Mouse (Mus musculus): Measurements from ENCODE around the gene Zfp472. TPM values are rescaled to one million over a fixed set of nuclear protein-coding genes. Genes with fewer than 3 reads are reported as not detected.

Zfp472 gene
- 12.0 and 13.1 TPM in 2 replicates for polyA plus RNA-seq (2016; fragmentation: Nextera tagmentation; extraction: Ambion mirVana)

GRCm38 (mm10) chr17:32965623-32966290 is at the start of gene Zfp472:
Gene Zfp472 (plus strand): TSS chr17:32965814.
- peak within 1 kb of the TSS; percentile 76 for H3K4me2 ChIP-seq
- H3K36me3 ChIP-seq: no peaks in the 10 kb centered on the region
- H3K27me3 ChIP-seq: no peaks in the 10 kb centered on the region
- no peaks in the 10 kb centered on the region for H3K9me3 ChIP-seq
- peak within 1 kb of the TSS; percentile 77 for H3K4me3 ChIP-seq (replicated peaks)
- peak within 1 kb of the TSS; percentile 90 for H3K27ac ChIP-seq
- H3K9ac ChIP-seq (replicated peaks): peak within 1 kb of the TSS; percentile 71
- 1% methylated on average over 33 of the region's 33 CpGs for whole genome bisulfite sequencing
- peaks cover 11% of the 10 kb centered on the region for H3K4me1 ChIP-seq (replicated peaks)
- peak; percentile 99 for ATAC-seq (ENCODE audit: insufficient number of reproducible peaks, insufficient read depth, low FRiP score, low TSS enrichment, low read depth)

- H3K4me2 ChIP-seq: no peak overlapping the region
- no peaks in the 10 kb centered on the region for H3K36me3 ChIP-seq
- no peaks in the 10 kb centered on the region for H3K4me1 ChIP-seq (replicated peaks)
- H3K27me3 ChIP-seq: peaks cover 13% of the 10 kb centered on the region; the same call in 1 of the 2 replicates
- no peak for ATAC-seq (ENCODE audit: insufficient number of reproducible peaks, insufficient read depth, low FRiP score, low TSS enrichment, low read depth)
- no peak overlapping the region for H3K9ac ChIP-seq (replicated peaks)
- H3K9me3 ChIP-seq: peaks cover 11% of the 10 kb centered on the region; the same call in 1 of the 2 replicates
- H3K27ac ChIP-seq: no peak overlapping the region
- no peak overlapping the region for H3K4me3 ChIP-seq (replicated peaks)
- WGBS: 86% methylated on average over 1 of the region's 1 CpGs
Measured at GRCm38 (mm10) chr17:32916075-32916474, 49.5 kb upstream of the Zfp472 start.

DNA sequence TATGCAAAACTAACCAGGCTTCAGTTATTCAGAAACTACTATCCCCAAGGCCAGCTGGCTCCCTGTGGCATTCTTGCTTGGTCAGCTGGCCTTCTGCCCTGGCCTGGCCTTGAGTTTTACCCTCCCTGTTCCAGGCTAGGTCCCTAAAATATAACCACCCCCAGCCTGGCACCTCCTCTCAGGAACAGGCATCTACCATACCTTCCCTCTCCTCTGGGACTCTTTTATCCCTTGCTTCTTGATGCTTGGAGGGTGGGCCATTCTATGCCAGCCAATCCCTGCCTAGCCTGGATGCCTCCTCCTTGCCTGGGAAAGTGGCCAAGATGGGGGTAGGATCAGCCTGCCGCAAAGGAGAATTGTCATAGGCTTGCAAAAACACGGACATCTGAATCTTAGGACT is 48.5 kb upstream of the Zfp472 start, which contains the start of gene Cyp4f14:
Gene Cyp4f14, minus strand, starts transcription at position 212 of the 400 bp plus-strand sequence.
- Histone ChIP-seq H3K27me3 (peaks cover 13% of the 10 kb centered on the region; the same call in 1 of the 2 replicates), H3K4me3 (replicated peaks) (no peak within 1 kb of the TSS), H3K4me2 (no peak within 1 kb of the TSS), H3K27ac (no peak within 1 kb of the TSS), H3K9ac (replicated peaks) (no peak within 1 kb of the TSS), H3K36me3 (no peaks in the 10 kb centered on the region), H3K9me3 (peaks cover 19% of the 10 kb centered on the region; the same call in 1 of the 2 replicates), H3K4me1 (replicated peaks) (no peaks in the 10 kb centered on the region)
- WGBS: 73% methylated on average over 2 of the region's 2 CpGs
- no peak for ATAC-seq (ENCODE audit: insufficient number of reproducible peaks, insufficient read depth, low FRiP score, low TSS enrichment, low read depth)

DNA sequence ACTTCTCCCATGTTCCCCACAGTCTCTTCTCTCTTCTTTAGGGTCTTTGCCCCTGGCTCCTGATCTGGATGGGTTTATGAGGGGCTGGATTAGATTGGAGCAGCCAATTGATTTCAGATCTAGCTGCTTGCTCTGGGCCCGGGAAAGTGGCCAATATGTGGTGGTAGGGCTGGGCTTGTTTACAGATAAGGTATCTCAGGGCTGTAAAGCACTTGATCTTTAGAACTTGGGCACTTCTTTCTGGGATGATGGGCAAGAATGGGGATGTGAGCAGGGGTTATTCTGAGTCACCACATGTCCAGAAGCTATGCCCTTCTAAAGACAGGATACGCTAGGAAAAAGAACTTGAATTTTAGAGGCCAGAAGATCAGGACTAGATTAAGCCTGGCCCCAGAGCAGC is 46.5 kb upstream of the Zfp472 start:
- no peak overlapping the region for H3K9ac ChIP-seq (replicated peaks)
- no peaks in the 10 kb centered on the region for H3K36me3 ChIP-seq
- ATAC-seq (ENCODE audit: insufficient number of reproducible peaks, insufficient read depth, low FRiP score, low TSS enrichment, low read depth): no peak
- no peak overlapping the region for H3K4me3 ChIP-seq (replicated peaks)
- H3K27ac ChIP-seq: no peak overlapping the region
- no peaks in the 10 kb centered on the region for H3K4me1 ChIP-seq (replicated peaks)
- no peak overlapping the region for H3K4me2 ChIP-seq
- 56% methylated on average over 2 of the region's 2 CpGs for WGBS
- H3K27me3 ChIP-seq: peaks cover 6% of the 10 kb centered on the region; the same call in 1 of the 2 replicates
- H3K9me3 ChIP-seq: peaks cover 19% of the 10 kb centered on the region; the same call in 1 of the 2 replicates

- no peak overlapping the region for H3K4me2 ChIP-seq
- H3K4me3 ChIP-seq (replicated peaks): no peak overlapping the region
- WGBS: 100% methylated on average over 1 of the region's 1 CpGs
Measured at GRCm38 (mm10) chr17:32923681-32924080, 41.9 kb upstream of the Zfp472 start.

DNA sequence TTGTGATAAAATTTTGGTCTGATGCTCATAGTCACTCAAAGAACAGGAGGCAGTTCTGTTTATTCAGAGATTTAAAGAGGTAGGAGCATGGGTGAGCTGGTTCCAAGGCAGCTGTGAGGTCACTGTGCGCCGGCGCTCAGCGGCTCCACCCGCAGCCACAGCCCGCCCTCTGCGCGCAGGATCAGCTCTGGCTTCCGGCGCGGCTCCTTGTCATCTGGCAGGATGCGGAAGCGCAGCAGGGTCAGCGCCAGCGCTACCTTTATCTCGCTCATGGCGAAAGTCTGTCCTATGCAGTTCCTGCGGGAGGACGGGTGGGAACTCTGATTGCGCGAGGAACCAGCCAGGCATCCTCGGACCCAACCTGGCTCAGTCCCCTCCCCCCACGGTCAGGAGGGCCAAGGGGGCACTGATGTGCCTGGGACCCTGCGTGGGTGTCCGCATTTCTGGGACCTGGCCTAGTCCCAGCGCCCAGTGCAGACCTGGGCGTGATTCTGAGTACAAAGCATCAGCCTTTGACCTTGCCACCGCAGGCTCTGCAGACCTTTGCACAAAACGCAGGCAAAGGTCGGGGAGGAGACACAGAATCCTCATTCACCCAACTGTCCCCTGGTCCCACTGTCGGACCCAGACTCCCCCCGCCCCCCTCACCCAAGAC is 40.8 kb upstream of the Zfp472 start:
- peak overlapping the region; percentile 50 for H3K4me3 ChIP-seq (replicated peaks)
- H3K27me3 ChIP-seq: peaks cover 3% of the 10 kb centered on the region
- H3K4me2 ChIP-seq: peak overlapping the region; percentile 76
- H3K36me3 ChIP-seq: no peaks in the 10 kb centered on the region
- peaks cover 19% of the 10 kb centered on the region; the same call in 1 of the 2 replicates for H3K9me3 ChIP-seq
- WGBS: 16% methylated on average over 32 of the region's 32 CpGs
- peaks cover 3% of the 10 kb centered on the region; the same call in 1 of the 2 replicates for H3K4me1 ChIP-seq (replicated peaks)
- H3K27ac ChIP-seq: no peak overlapping the region
- peak overlapping the region; percentile 63 for H3K9ac ChIP-seq (replicated peaks)
- ATAC-seq (ENCODE audit: insufficient number of reproducible peaks, insufficient read depth, low FRiP score, low TSS enrichment, low read depth): peak; percentile 73; the same call in 1 of the 2 replicates

More at GRCm38 (mm10) chr17:32923681-32924080, 41.9 kb upstream of the Zfp472 start:
- Histone ChIP-seq H3K27me3 (no peaks in the 10 kb centered on the region; the same call in none of the 2 replicates), H3K36me3 (no peaks in the 10 kb centered on the region), H3K4me1 (replicated peaks) (peaks cover 3% of the 10 kb centered on the region; the same call in 1 of the 2 replicates), H3K27ac (no peak overlapping the region), H3K9me3 (peaks cover 19% of the 10 kb centered on the region; the same call in 1 of the 2 replicates), H3K9ac (replicated peaks) (no peak overlapping the region)
- no peak for ATAC-seq (ENCODE audit: insufficient number of reproducible peaks, insufficient read depth, low FRiP score, low TSS enrichment, low read depth)

- no peaks in the 10 kb centered on the region for H3K36me3 ChIP-seq
- H3K27me3 ChIP-seq: peaks cover 6% of the 10 kb centered on the region; the same call in 1 of the 2 replicates
- H3K4me2 ChIP-seq: no peak overlapping the region
- H3K9me3 ChIP-seq: no peaks in the 10 kb centered on the region
- H3K4me3 ChIP-seq (replicated peaks): no peak overlapping the region
- WGBS: 83% methylated on average over 5 of the region's 5 CpGs
- no peak overlapping the region for H3K9ac ChIP-seq (replicated peaks)
- no peak for ATAC-seq (ENCODE audit: insufficient number of reproducible peaks, insufficient read depth, low FRiP score, low TSS enrichment, low read depth)
- no peak overlapping the region for H3K27ac ChIP-seq
- H3K4me1 ChIP-seq (replicated peaks): peaks cover 3% of the 10 kb centered on the region; the same call in 1 of the 2 replicates
Measured at GRCm38 (mm10) chr17:32927803-32928202, 37.8 kb upstream of the Zfp472 start.

DNA sequence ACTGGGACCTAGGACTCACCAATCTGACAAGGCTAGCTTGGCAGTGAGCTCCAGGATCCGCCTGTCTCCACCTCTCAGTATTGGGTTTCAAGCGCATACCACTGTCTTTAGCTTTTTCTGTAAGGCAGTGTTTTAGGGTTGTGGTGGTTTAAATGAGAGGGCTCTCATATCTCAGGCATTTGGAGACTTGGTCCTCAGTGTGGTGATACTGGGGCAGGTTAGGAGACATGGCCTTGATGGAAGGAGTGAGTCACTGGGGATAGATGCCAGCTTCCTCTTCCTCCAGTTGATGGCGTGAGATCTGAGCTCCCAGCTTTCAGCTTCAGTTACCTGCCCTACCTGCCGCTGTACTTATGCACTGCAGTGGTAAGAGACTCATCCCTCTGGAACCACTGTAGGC is 25.8 kb upstream of the Zfp472 start:
- no peak overlapping the region for H3K4me2 ChIP-seq
- no peak overlapping the region for H3K9ac ChIP-seq (replicated peaks)
- no peaks in the 10 kb centered on the region for H3K36me3 ChIP-seq
- no peak overlapping the region for H3K4me3 ChIP-seq (replicated peaks)
- no peaks in the 10 kb centered on the region for H3K9me3 ChIP-seq
- H3K27me3 ChIP-seq: no peaks in the 10 kb centered on the region
- no peak overlapping the region for H3K27ac ChIP-seq
- no peak for ATAC-seq (ENCODE audit: insufficient number of reproducible peaks, insufficient read depth, low FRiP score, low TSS enrichment, low read depth)
- H3K4me1 ChIP-seq (replicated peaks): no peaks in the 10 kb centered on the region
- 80% methylated on average over 4 of the region's 4 CpGs for WGBS

GRCm38 (mm10) chr17:32943661-32944060 is 22.0 kb upstream of the Zfp472 start:
- 78% methylated on average over 3 of the region's 3 CpGs for WGBS
- Histone ChIP-seq H3K4me3 (replicated peaks) (no peak overlapping the region), H3K4me1 (replicated peaks) (peaks cover 7% of the 10 kb centered on the region), H3K9ac (replicated peaks) (no peak overlapping the region), H3K4me2 (no peak overlapping the region), H3K27ac (no peak overlapping the region), H3K27me3 (no peaks in the 10 kb centered on the region), H3K36me3 (no peaks in the 10 kb centered on the region), H3K9me3 (no peaks in the 10 kb centered on the region)
- no peak for ATAC-seq (ENCODE audit: insufficient number of reproducible peaks, insufficient read depth, low FRiP score, low TSS enrichment, low read depth)

DNA sequence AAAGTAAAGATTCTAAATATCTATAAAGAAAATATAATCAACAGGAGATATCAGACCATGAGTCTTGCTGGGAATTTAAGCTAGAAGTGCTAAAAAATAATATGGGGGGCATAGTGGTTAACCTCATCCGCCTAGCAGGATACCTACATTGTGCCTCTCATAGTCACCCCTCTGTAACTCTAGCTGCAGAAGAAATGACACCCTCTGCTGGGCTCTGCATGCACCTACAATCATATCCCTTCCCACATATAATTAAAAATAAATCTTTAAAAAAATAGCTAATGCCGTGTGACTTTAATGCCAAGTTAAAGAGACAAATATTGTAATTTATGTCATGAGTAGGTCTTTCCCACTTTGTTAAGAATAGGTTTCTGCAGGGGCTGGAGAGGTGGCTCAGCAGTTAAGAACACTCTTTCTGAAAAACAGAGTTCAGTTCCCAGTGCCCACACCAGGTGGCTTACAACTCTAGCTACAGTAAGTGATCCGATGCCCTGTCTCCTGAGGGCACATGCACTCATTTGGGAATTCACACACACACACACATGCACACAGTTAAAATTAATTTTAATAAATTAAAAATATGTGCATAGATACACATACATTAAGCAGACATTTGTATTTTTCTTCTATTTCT is 21.1 kb upstream of the Zfp472 start:
- Histone ChIP-seq H3K9me3 (no peaks in the 10 kb centered on the region), H3K27ac (no peak overlapping the region), H3K27me3 (no peaks in the 10 kb centered on the region), H3K36me3 (no peaks in the 10 kb centered on the region), H3K9ac (replicated peaks) (no peak overlapping the region), H3K4me2 (no peak overlapping the region), H3K4me3 (replicated peaks) (no peak overlapping the region), H3K4me1 (replicated peaks) (peaks cover 7% of the 10 kb centered on the region)
- WGBS: 75% methylated on average over 3 of the region's 3 CpGs
- no peak for ATAC-seq (ENCODE audit: insufficient number of reproducible peaks, insufficient read depth, low FRiP score, low TSS enrichment, low read depth)

DNA sequence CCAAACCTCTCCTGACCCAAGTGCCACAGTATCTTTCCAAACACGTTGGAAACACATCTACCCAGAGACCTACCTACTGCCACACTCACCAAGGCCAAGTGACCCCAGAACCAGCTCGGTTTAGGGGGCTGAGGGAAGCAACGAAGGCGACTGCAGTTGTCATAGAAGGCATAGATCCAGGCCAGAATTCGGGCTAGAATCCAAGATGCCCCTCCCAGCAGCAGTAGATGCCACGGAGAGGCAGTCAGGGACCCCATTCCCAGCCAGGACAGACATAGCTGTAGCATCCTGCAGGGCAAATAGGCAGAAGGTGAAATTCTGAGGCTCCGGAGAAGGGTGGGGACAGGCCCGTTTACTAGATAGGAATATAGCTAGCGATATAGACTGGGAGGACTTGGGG is 18.9 kb upstream of the Zfp472 start:
- Histone ChIP-seq H3K9me3 (no peaks in the 10 kb centered on the region), H3K9ac (replicated peaks) (peak overlapping the region; percentile 62), H3K36me3 (no peaks in the 10 kb centered on the region), H3K4me2 (peak overlapping the region; percentile 69), H3K4me1 (replicated peaks) (peaks cover 7% of the 10 kb centered on the region), H3K27ac (peak overlapping the region; percentile 14; the same call in 1 of the 2 replicates), H3K4me3 (replicated peaks) (peak overlapping the region; percentile 42), H3K27me3 (no peaks in the 10 kb centered on the region)
- no peak for ATAC-seq (ENCODE audit: insufficient number of reproducible peaks, insufficient read depth, low FRiP score, low TSS enrichment, low read depth)
- 57% methylated on average over 9 of the region's 9 CpGs for WGBS

Data from limb, embryonic 12.5 days (tissue).